Mouse (Mus musculus) brain, embryonic 18.5 days (tissue): ENCODE measurements around the gene H2-Ab1.

ENCODE experiments used
- DNase-seq: peaks from one replicate; pipeline ENCODE4 v3.0.0-alpha.2; 2012; ENCODE audit warnings: low read depth, low spot score

The H2-Ab1 gene

GRCm38 (mm10) chr17:34285371-34285770 is 27.9 kb downstream of the H2-Ab1 start:
- DNase-seq = no peak

GRCm38 (mm10) chr17:34285848-34286247 is 28.4 kb downstream of the H2-Ab1 start:
- DNase-seq = no peak

GRCm38 (mm10) chr17:34286501-34286900 is 29.0 kb downstream of the H2-Ab1 start:
- DNase-seq = no peak

- no peak for DNase-seq
These were observed 29.5 kb downstream of the H2-Ab1 start for GRCm38 (mm10) chr17:34286999-34287398.

- no peak for DNase-seq
These were observed 30.2 kb downstream of the H2-Ab1 start, which contains the start of gene H2-Aa for GRCm38 (mm10) chr17:34287648-34288047. TSS of gene H2-Aa (minus strand) at chr17:34287823.

- DNase-seq = no peak
These were observed 30.6 kb downstream of the H2-Ab1 start for GRCm38 (mm10) chr17:34288131-34288530.

- peak; percentile 71 for DNase-seq
These were observed 34.1 kb downstream of the H2-Ab1 start for GRCm38 (mm10) chr17:34291609-34292008.

GRCm38 (mm10) chr17:34292570-34292969 is 35.1 kb downstream of the H2-Ab1 start:
- DNase-seq = no peak

- DNase-seq = no peak
These were observed 36.0 kb downstream of the H2-Ab1 start for GRCm38 (mm10) chr17:34293533-34293932.

- DNase-seq = no peak
These were observed 36.8 kb downstream of the H2-Ab1 start for GRCm38 (mm10) chr17:34294249-34294648.

- no peak for DNase-seq
These were observed 37.8 kb downstream of the H2-Ab1 start for GRCm38 (mm10) chr17:34295307-34295706.

GRCm38 (mm10) chr17:34295891-34296794 is 38.7 kb downstream of the H2-Ab1 start:
- peak; percentile 63 for DNase-seq

- no peak for DNase-seq
These were observed 41.9 kb downstream of the H2-Ab1 start for GRCm38 (mm10) chr17:34299356-34299755.

GRCm38 (mm10) chr17:34300071-34300470 is 42.6 kb downstream of the H2-Ab1 start:
- DNase-seq = no peak

GRCm38 (mm10) chr17:34300691-34301566 is 43.4 kb downstream of the H2-Ab1 start:
- DNase-seq = no peak

- DNase-seq = no peak
These were observed 44.2 kb downstream of the H2-Ab1 start for GRCm38 (mm10) chr17:34301670-34302190.

GRCm38 (mm10) chr17:34303789-34304188 is 46.3 kb downstream of the H2-Ab1 start:
- no peak for DNase-seq

- DNase-seq = no peak
These were observed 47.3 kb downstream of the H2-Ab1 start for GRCm38 (mm10) chr17:34304751-34305150.

- peak; percentile 78 for DNase-seq
These were observed 48.0 kb downstream of the H2-Ab1 start, which contains the start of gene H2-Eb1 for GRCm38 (mm10) chr17:34305380-34306030. TSS of gene H2-Eb1 (plus strand) at chr17:34305867.

GRCm38 (mm10) chr17:34306407-34306806 is 48.9 kb downstream of the H2-Ab1 start:
- DNase-seq = no peak

GRCm38 (mm10) chr17:34307216-34307615 is 49.7 kb downstream of the H2-Ab1 start:
- no peak for DNase-seq
